Mouse (Mus musculus) C2C12 (cell line): Measurements from ENCODE around the gene Rpusd3. TPM values are rescaled to one million over a fixed set of nuclear protein-coding genes. Genes with fewer than 3 reads are reported as not detected.

Experiments used
- H3K27me3 ChIP-seq: one replicate; pipeline ENCODE4 v1.6.1; 2011; ENCODE audit not compliant: control insufficient read depth, insufficient read depth, insufficient read length
- H3K36me3 ChIP-seq: one replicate; pipeline ENCODE4 v1.6.1; 2011; ENCODE audit not compliant: control insufficient read depth, insufficient read depth
- H3K4me3 ChIP-seq: one replicate; pipeline ENCODE4 v1.5.1; 2011; ENCODE audit warnings: mild to moderate bottlenecking, control low read depth; ENCODE audit not compliant: poor library complexity, insufficient read depth, severe bottlenecking
- H3K79me2 ChIP-seq: one replicate; pipeline ENCODE4 v1.6.1; 2011; ENCODE audit not compliant: control insufficient read depth, insufficient read depth
- H3K79me3 ChIP-seq: one replicate; pipeline ENCODE4 v1.6.1; 2011; ENCODE audit warnings: low read depth, control low read depth
- H3ac ChIP-seq: one replicate; pipeline ENCODE3; 2011; ENCODE audit warnings: low read depth; ENCODE audit not compliant: control insufficient read depth, insufficient read length
- CEBPB ChIP-seq: IDR thresholded peaks from one replicate; pipeline ENCODE4 v1.6.1; 2011; ENCODE audit warnings: low read depth, mild to moderate bottlenecking, control low read depth, moderate library complexity
- CTCF ChIP-seq: IDR thresholded peaks from one replicate; pipeline ENCODE4 v1.5.1; 2011; ENCODE audit not compliant: control insufficient read depth, insufficient read depth, insufficient read length
- FOSL1 ChIP-seq: IDR thresholded peaks from one replicate; pipeline ENCODE4 v1.8.0; 2011; ENCODE audit warnings: mild to moderate bottlenecking, low read length; ENCODE audit not compliant: poor library complexity, insufficient read depth, severe bottlenecking
- MAX ChIP-seq: IDR thresholded peaks from one replicate; pipeline ENCODE4 v1.6.1; 2011; ENCODE audit warnings: mild to moderate bottlenecking, control low read depth
- MYOD1 ChIP-seq: IDR thresholded peaks from one replicate; pipeline ENCODE4 v1.6.1; 2011; ENCODE audit warnings: low read depth; ENCODE audit not compliant: control insufficient read depth, insufficient read length
- MYOG ChIP-seq: IDR thresholded peaks from one replicate; pipeline ENCODE4 v1.6.1; 2011; ENCODE audit not compliant: control insufficient read depth, insufficient read length; ENCODE audit errors: extremely low read depth
- USF1 ChIP-seq: IDR thresholded peaks from one replicate; pipeline ENCODE4 v1.6.1; 2011; ENCODE audit warnings: low read depth, mild to moderate bottlenecking, control low read depth, moderate library complexity
- polyA plus RNA-seq: library from polyadenylated mRNA; unstranded; fragments of >200 nt; fragmentation: generic; extraction: Trizol; gene quantifications from one replicate; pipeline ENCODE4 v1.2.1, GENCODE M21; 2012; ENCODE audit warnings: missing spikeins

The Rpusd3 gene
- polyA plus RNA-seq, 1 experiment = 8.8 TPM

GRCm38 (mm10) chr6:113428006-113428405 lies 8.9 kb upstream of the Rpusd3 start:
- no peak for TF ChIP-seq USF1
- TF ChIP-seq CTCF = no peak
- TF ChIP-seq MYOD1 = no peak
- no peak for TF ChIP-seq CEBPB
- TF ChIP-seq MYOG = no peak
- no peak for TF ChIP-seq MAX
- TF ChIP-seq FOSL1 = no peak
- no peaks in the 10 kb centered on the region for H3K79me2 ChIP-seq
- no peaks in the 10 kb centered on the region for H3K36me3 ChIP-seq
- no peak overlapping the region for H3K4me3 ChIP-seq
- no peaks in the 10 kb centered on the region for H3K79me3 ChIP-seq
- peaks cover 10% of the 10 kb centered on the region for H3K27me3 ChIP-seq
- H3ac ChIP-seq = no peak overlapping the region

GRCm38 (mm10) chr6:113427397-113427796 lies 8.3 kb upstream of the Rpusd3 start:
- Histone ChIP-seq H3K79me2 (no peaks in the 10 kb centered on the region), H3K27me3 (peaks cover 8% of the 10 kb centered on the region), H3K79me3 (no peaks in the 10 kb centered on the region), H3ac (no peak overlapping the region), H3K36me3 (no peaks in the 10 kb centered on the region), H3K4me3 (no peak overlapping the region)
- TF ChIP-seq USF1 (peak; percentile 65), MYOD1 (no peak), CEBPB (no peak), MYOG (no peak), FOSL1 (no peak), CTCF (no peak), MAX (peak; percentile 91)

- Histone ChIP-seq H3ac (no peak overlapping the region), H3K79me3 (no peaks in the 10 kb centered on the region), H3K4me3 (no peak overlapping the region), H3K27me3 (peaks cover 8% of the 10 kb centered on the region), H3K36me3 (no peaks in the 10 kb centered on the region), H3K79me2 (no peaks in the 10 kb centered on the region)
- TF ChIP-seq USF1 = no peak
- no peak for TF ChIP-seq FOSL1
- no peak for TF ChIP-seq MYOG
- TF ChIP-seq CTCF = no peak
- no peak for TF ChIP-seq MAX
- no peak for TF ChIP-seq MYOD1
- no peak for TF ChIP-seq CEBPB
Observed at GRCm38 (mm10) chr6:113426696-113427095, 7.6 kb upstream of the Rpusd3 start.

- Histone ChIP-seq H3K36me3 (no peaks in the 10 kb centered on the region), H3K27me3 (peaks cover 8% of the 10 kb centered on the region), H3K79me3 (no peaks in the 10 kb centered on the region), H3K79me2 (no peaks in the 10 kb centered on the region), H3K4me3 (no peak overlapping the region), H3ac (no peak overlapping the region)
- TF ChIP-seq CTCF (no peak), CEBPB (no peak), USF1 (no peak), MYOG (no peak), MAX (no peak), FOSL1 (no peak), MYOD1 (no peak)
Observed at GRCm38 (mm10) chr6:113424187-113424586, 5.0 kb upstream of the Rpusd3 start.

GRCm38 (mm10) chr6:113423000-113423399 lies 3.9 kb upstream of the Rpusd3 start:
- no peak overlapping the region for H3K4me3 ChIP-seq
- H3ac ChIP-seq = no peak overlapping the region
- H3K79me2 ChIP-seq = no peaks in the 10 kb centered on the region
- H3K27me3 ChIP-seq = peaks cover 8% of the 10 kb centered on the region
- H3K36me3 ChIP-seq = no peaks in the 10 kb centered on the region
- H3K79me3 ChIP-seq = no peaks in the 10 kb centered on the region
- TF ChIP-seq CTCF = no peak
- no peak for TF ChIP-seq FOSL1
- TF ChIP-seq CEBPB = no peak
- TF ChIP-seq MYOG = no peak
- no peak for TF ChIP-seq MAX
- TF ChIP-seq USF1 = no peak
- no peak for TF ChIP-seq MYOD1
